Mouse (Mus musculus): Measurements from ENCODE around the gene Prrt2.
A peak's percentile ranks its signal among the peaks of the same experiment; 100 is the strongest.

- TF ChIP-seq CTCF (IDR thresholded peaks at IDR 0.05; ENCODE audit: low read depth, low read length) (peak; percentile 96), POLR2A (IDR thresholded peaks at IDR 0.05; ENCODE audit: extremely low read depth, insufficient read depth, low read length) (no peak)
Measured at GRCm38 (mm10) chr7:126975950-126976866, 44.8 kb downstream of the Prrt2 start, which contains the start of gene Cdiptos.
